Mouse (Mus musculus) stomach, embryonic 14.5 days (tissue): ENCODE data around the gene Eif5a2. TPM values are rescaled to one million over a fixed set of nuclear protein-coding genes. Genes with fewer than 3 reads are reported as not detected.

Experiments
- polyA plus RNA-seq: library from polyadenylated mRNA; unstranded; fragments of >200 nt; fragmentation: Nextera tagmentation; extraction: Ambion mirVana; gene quantifications from 2 replicates; pipeline ENCODE4 v1.2.1, GENCODE M21; 2014

Eif5a2 gene
- polyA plus RNA-seq, 1 experiment from 2014 or later, result 7.4 TPM

Other genes starting within 250 kb of the Eif5a2 start
- gene Slc2a2, start 83.4 kb upstream of the Eif5a2 start, polyA plus RNA-seq, result 0.10 and 0.29 TPM in 2 replicates
- 503 and 512 TPM in 2 replicates for gene Rpl22l1, start 24.2 kb downstream of the Eif5a2 start, polyA plus RNA-seq
- not detected in 2 replicates for gene Gm1527, start 111.3 kb downstream of the Eif5a2 start, polyA plus RNA-seq